Mouse (Mus musculus): ENCODE measurements around the gene Agr2. TPM values are rescaled to one million over a fixed set of nuclear protein-coding genes. Genes with fewer than 3 reads are reported as not detected.

Agr2 gene
- total RNA-seq, 2 experiments from 2014 or later, result 1.3 TPM; not detected in 1

Other genes with a start within 250 kb of the Agr2 start
- under 1 TPM in 1 of 2 experiments, not detected in 1; 0.49 TPM for gene Agr3, start 67.3 kb upstream of the Agr2 start, total RNA-seq (2021)
- gene Tspan13, start 49.6 kb downstream of the Agr2 start, total RNA-seq (2021), result 10 to 100 TPM; 34.9 to 46.1 TPM
- 10 to 100 TPM; 12.7 to 14.6 TPM for gene Ankmy2, start 164.2 kb downstream of the Agr2 start, total RNA-seq (2021)
- gene Bzw2, start 165.2 kb downstream of the Agr2 start, total RNA-seq (2021), result 100 to 1,000 TPM; 192 to 199 TPM